Mouse (Mus musculus): ENCODE results near the gene Pabpn1.

GRCm38 (mm10) chr14:54939434-54940175, 47.3 kb downstream of the Pabpn1 start:
- peak; percentile 92 for TF ChIP-seq CTCF (conservative IDR thresholded peaks at IDR 0.05; ENCODE audit: low read length)
- TF ChIP-seq NANOG (IDR thresholded peaks at IDR 0.05; ENCODE audit: borderline replicate concordance, low read length): no peak
